Mouse (Mus musculus) ES-E14 (cell line): Measurements from ENCODE around the gene Htr6.

Source experiments
- CHD2 ChIP-seq: IDR thresholded peaks from 2 replicates; pipeline ENCODE4 v1.6.1; 2014; ENCODE audit warnings: mild to moderate bottlenecking, low read depth, low read length, inconsistent platforms
- MAFK ChIP-seq: IDR thresholded peaks from 2 replicates; pipeline ENCODE4 v1.6.1; 2014; ENCODE audit warnings: mild to moderate bottlenecking, low read depth, low read length, inconsistent platforms; ENCODE audit not compliant: insufficient read depth
- ZC3H11A ChIP-seq: IDR thresholded peaks from 2 replicates; pipeline ENCODE4 v1.6.1; 2012; ENCODE audit warnings: low read depth, mild to moderate bottlenecking, inconsistent platforms, low read length, borderline replicate concordance
- ZNF384 ChIP-seq: IDR thresholded peaks from 2 replicates; pipeline ENCODE4 v1.6.1; 2012; ENCODE audit warnings: low read depth, low read length, inconsistent platforms

DNA sequence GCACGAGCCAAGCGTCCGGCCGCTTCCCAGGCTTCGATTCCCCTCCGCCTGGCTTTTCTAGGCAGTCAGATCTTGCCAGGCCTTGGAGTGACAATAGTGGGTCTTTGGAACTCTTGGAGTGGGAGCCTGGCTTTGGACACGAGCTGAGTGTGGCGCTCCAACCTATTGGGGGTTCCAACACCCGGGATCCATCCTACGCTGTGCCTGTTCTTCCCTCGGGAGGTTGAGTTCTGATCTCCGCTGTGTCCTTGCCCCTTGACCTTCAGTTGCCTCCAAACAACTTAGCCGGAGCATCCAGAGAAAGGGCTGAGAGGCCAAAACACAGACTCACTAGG lies 17.8 kb upstream of the Htr6 start:
- no peak for TF ChIP-seq CHD2
- no peak for TF ChIP-seq ZC3H11A
- TF ChIP-seq MAFK, result no peak
- no peak for TF ChIP-seq ZNF384
